Mouse (Mus musculus) lung, embryonic 14.5 days (tissue): ENCODE measurements at regions not wholly inside any gene's neighbourhood (a gene's known extent, or its start where the extent isn't known, plus 50 kb on each side); places are given as distances from the start of the nearest gene placed in this dataset.

Experiments
- ATAC-seq: fragments of 200-750 bp; cut with Nextera tagmentation; 2 replicates; pipeline ENCODE4 v1.8.0; 2017; ENCODE audit warnings: mild to moderate bottlenecking, moderate TSS enrichment, moderate library complexity; ENCODE audit not compliant: insufficient read depth
- DNase-seq: peaks from one replicate; pipeline ENCODE4 v3.0.0-alpha.2; 2015
- H3K27ac ChIP-seq: fragments of 300-500 bp; sonication (generic); 2 replicates; pipeline ENCODE4 v1.5.1; 2014; ENCODE audit warnings: low read depth, mild to moderate bottlenecking, moderate library complexity
- H3K27me3 ChIP-seq: fragments of 300-500 bp; sonication (generic); 2 replicates; pipeline ENCODE4 v1.6.1; 2014; ENCODE audit warnings: low read length, control low read depth; ENCODE audit not compliant: insufficient read depth
- H3K36me3 ChIP-seq: fragments of 300-500 bp; sonication (generic); 2 replicates; pipeline ENCODE4 v1.6.1; 2014; ENCODE audit warnings: control low read depth; ENCODE audit not compliant: insufficient read depth
- H3K4me1 ChIP-seq: fragments of 300-500 bp; sonication (generic); 2 replicates; pipeline ENCODE4 v1.6.1; 2014; ENCODE audit warnings: antibody characterized with exemption, control low read depth; ENCODE audit not compliant: insufficient read depth
- H3K4me2 ChIP-seq: fragments of 300-500 bp; sonication (generic); 2 replicates; pipeline ENCODE4 v1.6.1; 2014; ENCODE audit warnings: mild to moderate bottlenecking
- H3K4me3 ChIP-seq: fragments of 300-500 bp; sonication (generic); 2 replicates; pipeline ENCODE4 v1.5.1; 2014; ENCODE audit warnings: low read depth, low read length
- H3K9ac ChIP-seq: fragments of 300-500 bp; sonication (generic); 2 replicates; pipeline ENCODE4 v1.6.1; 2014
- H3K9me3 ChIP-seq: fragments of 300-500 bp; sonication (generic); 2 replicates; pipeline ENCODE4 v1.6.1; 2016; ENCODE audit warnings: low read depth, low read length, control low read depth
- CTCF ChIP-seq: IDR thresholded peaks from 2 replicates; pipeline ENCODE4 v1.5.1; 2016; ENCODE audit warnings: antibody characterized with exemption, low read depth
- WGBS: fragments of 180-500 bp; shearing (Covaris S2); extraction: QIAGEN DNeasy Blood & Tissue Kit; methylation state at CpG from one replicate; pipeline ENCODE4 v1.1.7; 2014; 5-methylcytosine and 5-hydroxymethylcytosine counted together

GRCm38 (mm10) chr8:115626396-115627136, 81.0 kb downstream of the Maf start:
- Histone ChIP-seq H3K4me1 (no peaks in the 10 kb centered on the region), H3K9me3 (no peaks in the 10 kb centered on the region), H3K27ac (no peak overlapping the region), H3K4me3 (no peak overlapping the region), H3K36me3 (no peaks in the 10 kb centered on the region), H3K4me2 (no peak overlapping the region), H3K27me3 (no peaks in the 10 kb centered on the region), H3K9ac (no peak overlapping the region)
- WGBS: 82% methylated on average over 7 of the region's 7 CpGs
- ATAC-seq (no peak), DNase-seq (peak; percentile 14)
- TF ChIP-seq CTCF: no peak

GRCm38 (mm10) chr8:115625072-115625471, 82.5 kb downstream of the Maf start:
- H3K4me1 ChIP-seq: no peaks in the 10 kb centered on the region
- H3K4me2 ChIP-seq: no peak overlapping the region
- H3K27me3 ChIP-seq: no peaks in the 10 kb centered on the region
- H3K27ac ChIP-seq: no peak overlapping the region
- ATAC-seq (no peak), DNase-seq (no peak)
- no peaks in the 10 kb centered on the region for H3K9me3 ChIP-seq
- TF ChIP-seq CTCF: no peak
- no peak overlapping the region for H3K9ac ChIP-seq
- H3K4me3 ChIP-seq: no peak overlapping the region
- WGBS: 84% methylated on average over 1 of the region's 1 CpGs
- no peaks in the 10 kb centered on the region for H3K36me3 ChIP-seq

GRCm38 (mm10) chr8:115618049-115618760, 89.4 kb downstream of the Maf start:
- no peaks in the 10 kb centered on the region for H3K27me3 ChIP-seq
- no peaks in the 10 kb centered on the region for H3K4me1 ChIP-seq
- H3K9me3 ChIP-seq: no peaks in the 10 kb centered on the region
- H3K36me3 ChIP-seq: no peaks in the 10 kb centered on the region
- no peak overlapping the region for H3K4me2 ChIP-seq
- DNase-seq (peak; percentile 43), ATAC-seq (no peak)
- no peak overlapping the region for H3K9ac ChIP-seq
- H3K27ac ChIP-seq: no peak overlapping the region
- no peak for TF ChIP-seq CTCF
- no peak overlapping the region for H3K4me3 ChIP-seq
- WGBS: 68% methylated on average over 13 of the region's 13 CpGs

- H3K4me2 ChIP-seq: no peak overlapping the region
- H3K4me1 ChIP-seq: no peaks in the 10 kb centered on the region
- no peak for TF ChIP-seq CTCF
- 83% methylated on average over 9 of the region's 9 CpGs for WGBS
- ATAC-seq: no peak
- H3K4me3 ChIP-seq: no peak overlapping the region
- H3K9ac ChIP-seq: no peak overlapping the region
- no peaks in the 10 kb centered on the region for H3K36me3 ChIP-seq
- H3K27me3 ChIP-seq: no peaks in the 10 kb centered on the region
- H3K27ac ChIP-seq: no peak overlapping the region
- no peak for DNase-seq
- no peaks in the 10 kb centered on the region for H3K9me3 ChIP-seq
Observed at GRCm38 (mm10) chr8:115616871-115617605, 90.6 kb downstream of the Maf start.

- TF ChIP-seq CTCF: no peak
- 57% methylated on average over 5 of the region's 5 CpGs for WGBS
- H3K36me3 ChIP-seq: no peaks in the 10 kb centered on the region
- H3K4me1 ChIP-seq: no peaks in the 10 kb centered on the region
- H3K9ac ChIP-seq: no peak overlapping the region
- no peaks in the 10 kb centered on the region for H3K27me3 ChIP-seq
- ATAC-seq (no peak), DNase-seq (no peak)
- H3K4me3 ChIP-seq: no peak overlapping the region
- H3K4me2 ChIP-seq: no peak overlapping the region
- H3K27ac ChIP-seq: no peak overlapping the region
- no peaks in the 10 kb centered on the region for H3K9me3 ChIP-seq
Observed at GRCm38 (mm10) chr8:115613946-115614584, 93.5 kb downstream of the Maf start.

- Histone ChIP-seq H3K9me3 (no peaks in the 10 kb centered on the region), H3K36me3 (no peaks in the 10 kb centered on the region), H3K9ac (no peak overlapping the region), H3K4me2 (no peak overlapping the region), H3K4me3 (no peak overlapping the region), H3K27me3 (no peaks in the 10 kb centered on the region), H3K4me1 (no peaks in the 10 kb centered on the region), H3K27ac (no peak overlapping the region)
- TF ChIP-seq CTCF: no peak
- WGBS: 73% methylated on average over 3 of the region's 3 CpGs
- ATAC-seq: no peak
- DNase-seq: no peak
Observed at GRCm38 (mm10) chr8:115612119-115612518, 95.5 kb downstream of the Maf start.

- WGBS: 77% methylated on average over 6 of the region's 6 CpGs
Observed at GRCm38 (mm10) chr8:115599771-115600170, 107.8 kb downstream of the Maf start.

More at GRCm38 (mm10) chr8:115599771-115600170, 107.8 kb downstream of the Maf start:
- DNase-seq: no peak
- H3K36me3 ChIP-seq: no peaks in the 10 kb centered on the region
- ATAC-seq: no peak
- no peak overlapping the region for H3K9ac ChIP-seq
- no peaks in the 10 kb centered on the region for H3K4me1 ChIP-seq
- H3K9me3 ChIP-seq: no peaks in the 10 kb centered on the region
- H3K4me2 ChIP-seq: no peak overlapping the region
- H3K27me3 ChIP-seq: no peaks in the 10 kb centered on the region
- no peak overlapping the region for H3K4me3 ChIP-seq
- no peak for TF ChIP-seq CTCF
- H3K27ac ChIP-seq: no peak overlapping the region
